Mouse (Mus musculus) macrophage (primary cell): ENCODE data around the gene Mecom. TPM values are rescaled to one million over a fixed set of nuclear protein-coding genes. Genes with fewer than 3 reads are reported as not detected.
"Not testable (repeated sequence)": the region's sequence is repeated elsewhere in the genome, so short reads cannot be mapped to it uniquely, and the experiment has no call there.

Source experiments
- H3K27ac ChIP-seq: fragments of 350-480 bp; formaldehyde crosslinking; 2 replicates; pipeline ENCODE4 v1.9.0; 2021
- H3K36me3 ChIP-seq: fragments of 350-480 bp; formaldehyde crosslinking; 2 replicates; pipeline ENCODE4 v1.9.0; 2021; ENCODE audit errors: inconsistent target
- H3K4me3 ChIP-seq: fragments of 350-480 bp; formaldehyde crosslinking; 2 replicates; pipeline ENCODE4 v1.9.0; 2021; ENCODE audit errors: inconsistent target
- H3K79me2 ChIP-seq: fragments of 350-480 bp; formaldehyde crosslinking; 2 replicates; pipeline ENCODE4 v1.9.0; 2021; ENCODE audit errors: inconsistent target
- WGBS: methylation state at CpG from one replicate; pipeline ENCODE4 v1.1.7; 2026; ENCODE audit warnings: inconsistent platforms; ENCODE audit not compliant: missing documents; 5-methylcytosine and 5-hydroxymethylcytosine counted together
- polyA plus RNA-seq: library from polyadenylated mRNA; stranded (reverse); fragments of 250-400 nt; gene quantifications from 3 replicates; pipeline ENCODE4 v1.2.4, GENCODE M21; 2018; ENCODE audit warnings: inconsistent platforms

The Mecom gene
- polyA plus RNA-seq, 1 experiment from 2014 or later = not detected

DNA sequence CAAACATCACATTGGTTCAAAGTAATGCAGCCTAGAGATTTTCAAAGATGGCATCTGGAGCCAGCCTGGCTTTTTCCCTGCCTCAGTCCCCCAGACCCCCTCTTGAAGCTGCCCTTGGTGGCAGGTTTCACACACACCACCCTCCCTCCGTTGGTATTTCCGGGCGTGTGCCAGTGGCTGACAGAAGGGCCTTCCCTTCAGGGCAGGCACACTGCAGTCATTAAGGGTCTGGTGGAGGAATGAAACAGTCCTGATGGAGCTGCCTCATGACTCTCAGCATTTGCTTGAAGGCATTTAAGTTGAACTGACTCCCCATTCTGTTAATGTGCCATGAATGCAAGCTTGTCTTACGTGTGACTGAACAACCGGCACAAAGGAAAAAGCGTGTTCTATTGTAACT lies 94.8 kb downstream of the Mecom start:
- no peaks in the 10 kb centered on the region for H3K36me3 ChIP-seq

DNA sequence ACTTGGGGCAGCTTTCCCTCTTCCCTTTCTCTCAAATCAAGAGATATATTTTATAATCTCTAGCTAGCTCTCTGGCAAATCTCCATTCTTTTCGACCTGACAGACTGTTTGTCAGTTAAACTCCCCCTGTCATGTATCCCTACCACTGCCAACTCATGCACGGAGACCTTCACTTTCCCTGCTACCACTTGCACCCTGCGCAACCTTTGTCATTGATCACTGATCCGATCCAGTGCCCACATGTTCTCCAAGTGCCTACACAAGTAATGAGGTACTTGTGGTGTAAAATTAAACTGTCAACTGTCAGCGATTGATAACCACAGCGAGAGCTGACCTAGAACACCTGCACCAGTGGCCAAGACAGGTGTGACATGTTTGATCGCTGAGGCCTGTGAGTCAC lies 95.3 kb downstream of the Mecom start:
- Histone ChIP-seq H3K79me2 (no peaks in the 10 kb centered on the region), H3K36me3 (no peaks in the 10 kb centered on the region), H3K4me3 (no peak overlapping the region), H3K27ac (no peak overlapping the region)
- 85% methylated on average over 7 of the region's 7 CpGs for WGBS

More for the DNA sequence above, 94.8 kb downstream of the Mecom start:
- Histone ChIP-seq H3K27ac (no peak overlapping the region), H3K4me3 (no peak overlapping the region), H3K79me2 (no peaks in the 10 kb centered on the region)
- WGBS = 93% methylated on average over 6 of the region's 6 CpGs

DNA sequence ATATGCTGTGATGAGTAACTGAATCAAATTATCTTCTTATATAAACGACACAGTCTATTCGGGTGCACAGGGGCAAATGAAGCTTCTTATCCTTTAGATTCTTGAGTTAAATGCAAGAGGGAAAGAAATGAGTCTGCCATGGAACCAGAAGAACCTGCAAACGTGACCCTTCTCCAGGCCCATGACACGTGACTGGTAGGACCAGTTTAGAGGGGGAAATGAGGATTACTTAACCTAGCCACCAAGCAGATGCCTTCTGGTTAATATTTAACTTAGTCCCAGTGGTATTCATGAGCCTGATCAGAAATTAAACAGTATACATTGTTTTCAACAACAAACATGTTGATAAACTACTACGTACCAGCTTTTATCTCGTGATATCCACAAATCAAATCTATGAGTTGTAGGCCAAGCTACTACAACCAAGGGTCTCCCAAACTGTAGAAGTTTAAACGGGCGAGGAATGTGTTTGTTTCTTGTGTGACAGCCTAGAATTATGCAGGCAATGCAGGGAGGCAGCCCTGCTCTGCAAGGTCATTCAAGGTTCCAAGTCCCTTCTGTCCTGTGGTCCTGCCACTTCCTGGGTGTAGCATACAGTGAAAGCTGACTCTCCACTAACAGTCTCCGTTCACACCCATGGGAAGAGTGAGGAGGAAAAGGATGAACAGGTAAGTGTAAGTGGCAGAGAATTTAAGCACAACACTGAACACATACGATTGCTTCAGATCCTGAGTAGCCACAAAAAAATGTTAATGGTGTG lies 97.4 kb downstream of the Mecom start:
- H3K27ac ChIP-seq = no peak overlapping the region
- H3K36me3 ChIP-seq = no peaks in the 10 kb centered on the region
- WGBS = 86% methylated on average over 10 of the region's 10 CpGs
- no peaks in the 10 kb centered on the region for H3K79me2 ChIP-seq
- no peak overlapping the region for H3K4me3 ChIP-seq

DNA sequence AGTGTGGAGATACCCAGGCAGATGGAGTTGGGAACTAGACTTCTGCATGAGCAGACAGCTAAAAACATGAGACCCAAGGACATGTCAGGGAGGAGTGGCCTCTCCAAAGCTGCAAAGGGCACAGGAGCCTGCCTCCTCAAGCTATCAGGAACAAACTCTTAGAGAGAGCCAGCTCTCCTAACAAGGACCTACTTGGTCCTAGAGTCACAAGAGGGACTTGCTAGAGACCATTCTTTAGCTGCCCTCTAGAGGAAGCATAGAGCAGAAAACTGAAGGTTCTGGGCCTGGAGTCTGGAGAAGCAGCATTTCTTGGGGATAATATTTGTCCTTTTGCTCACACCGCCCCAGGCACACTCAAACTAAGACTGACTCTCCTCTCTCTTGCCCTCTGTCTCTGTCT lies 99.2 kb downstream of the Mecom start:
- 60% methylated on average over 1 of the region's 1 CpGs for WGBS
- Histone ChIP-seq H3K79me2 (no peaks in the 10 kb centered on the region), H3K27ac (no peak overlapping the region), H3K4me3 (no peak overlapping the region), H3K36me3 (no peaks in the 10 kb centered on the region)

DNA sequence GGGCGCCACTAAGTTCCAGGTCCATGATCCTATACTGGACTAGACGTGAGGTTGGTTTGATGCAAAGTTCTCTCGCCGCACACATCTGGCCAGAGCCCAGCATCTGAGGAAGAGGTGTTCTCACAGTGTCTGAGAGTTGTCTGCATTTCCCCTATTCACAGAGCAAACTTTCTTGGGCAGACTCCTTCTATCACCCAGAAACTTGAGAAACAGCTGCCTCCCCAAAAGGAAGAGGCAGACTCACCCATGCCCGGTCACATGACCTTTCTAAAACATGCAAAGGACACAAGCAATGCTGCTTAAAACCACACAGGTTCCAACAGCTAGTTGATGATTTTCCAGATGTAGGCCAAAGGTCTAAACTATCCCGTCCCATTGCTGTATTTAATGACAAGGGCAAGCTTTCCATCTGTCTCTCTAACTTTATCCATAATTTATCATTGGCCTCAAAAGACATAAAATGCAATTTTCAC lies 101.8 kb downstream of the Mecom start:
- Histone ChIP-seq H3K36me3 (no peaks in the 10 kb centered on the region), H3K27ac (no peak overlapping the region)
- WGBS = 85% methylated on average over 6 of the region's 6 CpGs

DNA sequence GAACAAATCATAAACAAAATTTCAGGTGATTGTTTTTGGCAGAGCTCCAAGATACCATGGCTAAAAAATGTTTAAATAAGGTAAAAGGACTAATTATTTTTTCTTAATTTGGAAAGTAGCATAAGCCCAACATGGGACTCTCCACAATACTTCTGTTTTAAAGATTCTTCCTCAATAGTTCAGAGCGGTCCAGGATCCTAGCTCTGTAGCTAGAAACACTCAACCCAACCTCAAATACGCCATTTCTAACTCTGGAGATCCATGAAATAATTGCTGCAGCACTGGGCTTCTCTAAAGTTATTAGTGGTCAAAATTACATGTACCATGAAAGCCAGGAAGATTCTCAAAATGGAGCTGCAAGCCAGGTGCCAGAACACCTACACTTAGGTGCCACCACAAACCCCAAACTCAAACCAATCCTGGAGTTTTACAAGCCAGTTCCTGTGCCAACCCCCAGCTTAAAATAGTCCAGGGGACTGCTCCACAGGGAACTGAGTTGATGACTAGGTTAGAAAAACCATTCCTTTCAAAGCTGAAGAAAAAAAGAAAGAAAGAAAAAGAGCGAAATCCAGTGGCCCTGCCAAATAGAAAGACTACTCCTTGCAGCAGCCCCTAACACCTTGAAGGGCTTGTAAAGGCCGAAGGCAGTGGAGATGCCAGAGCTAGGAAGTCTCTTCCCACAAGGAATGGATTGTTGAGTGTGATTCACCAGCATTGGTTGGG lies 102.4 kb downstream of the Mecom start:
- Histone ChIP-seq H3K4me3 (no peak overlapping the region), H3K27ac (no peak overlapping the region), H3K36me3 (no peaks in the 10 kb centered on the region), H3K79me2 (no peaks in the 10 kb centered on the region)
- WGBS = 94% methylated on average over 4 of the region's 4 CpGs

More for the DNA sequence above, 101.8 kb downstream of the Mecom start:
- H3K4me3 ChIP-seq = no peak overlapping the region
- no peaks in the 10 kb centered on the region for H3K79me2 ChIP-seq

DNA sequence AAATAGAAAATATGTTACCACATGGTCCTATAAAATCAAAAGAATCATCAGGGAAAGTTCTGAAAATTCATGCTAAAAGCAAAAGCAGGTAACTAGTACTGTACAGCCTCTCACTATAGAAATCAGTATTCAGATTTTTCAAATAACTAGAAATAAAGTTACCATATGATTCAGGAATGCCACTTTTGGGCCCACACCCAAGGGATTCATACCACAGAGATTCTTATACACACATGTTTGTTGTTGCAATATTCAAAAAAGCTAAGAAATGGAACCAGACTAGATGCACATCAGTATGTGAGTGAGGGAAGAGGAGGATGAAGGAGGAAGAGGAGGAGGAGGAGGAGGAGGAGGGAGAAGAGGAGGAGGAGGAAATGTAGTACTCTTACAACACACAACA lies 106.2 kb downstream of the Mecom start:
- no peaks in the 10 kb centered on the region for H3K79me2 ChIP-seq
- H3K36me3 ChIP-seq = no peaks in the 10 kb centered on the region
- no peak overlapping the region for H3K4me3 ChIP-seq
- H3K27ac ChIP-seq = no peak overlapping the region

DNA sequence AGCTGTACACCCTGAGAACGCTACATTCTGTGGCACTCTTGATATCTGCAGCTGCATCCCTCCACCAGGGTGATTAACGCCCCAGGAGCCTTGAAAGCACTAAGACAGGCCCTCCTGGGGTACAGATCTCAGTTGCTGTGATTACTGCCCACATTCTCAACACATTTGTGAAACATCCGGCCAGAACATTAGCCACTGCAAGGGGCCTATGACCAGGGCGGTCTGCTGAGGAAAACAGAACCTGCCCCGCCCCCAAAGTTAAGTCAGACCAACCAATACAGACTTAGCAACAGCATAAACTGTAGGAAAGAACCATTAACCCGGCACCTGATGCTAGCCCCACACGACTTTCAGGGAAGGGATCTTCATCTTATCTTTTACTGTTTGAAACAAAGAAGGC lies 109.8 kb downstream of the Mecom start:
- Histone ChIP-seq H3K36me3 (no peaks in the 10 kb centered on the region), H3K79me2 (no peaks in the 10 kb centered on the region), H3K4me3 (no peak overlapping the region), H3K27ac (no peak overlapping the region)
- 87% methylated on average over 7 of the region's 7 CpGs for WGBS

DNA sequence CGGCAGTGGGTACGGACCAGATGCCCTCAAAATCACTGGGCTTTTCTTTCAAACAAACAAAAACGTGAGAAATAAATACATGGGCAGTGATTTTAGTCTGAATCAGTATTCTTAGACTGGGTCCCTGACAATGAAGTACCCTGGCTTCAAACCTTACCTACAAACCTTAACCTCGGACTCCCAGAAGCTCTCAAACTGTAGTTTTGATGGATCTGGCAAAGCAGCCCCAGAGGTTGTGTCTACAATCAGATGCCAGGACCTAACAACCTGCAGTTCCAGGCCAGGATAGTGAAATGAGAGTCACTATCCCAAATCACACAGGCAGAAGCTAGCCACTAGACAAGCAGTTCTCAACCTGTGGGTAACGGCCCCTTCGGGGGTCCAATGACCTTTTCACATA lies 111.2 kb downstream of the Mecom start:
- Histone ChIP-seq H3K79me2 (no peaks in the 10 kb centered on the region), H3K4me3 (no peak overlapping the region), H3K27ac (no peak overlapping the region), H3K36me3 (no peaks in the 10 kb centered on the region)
- 91% methylated on average over 6 of the region's 6 CpGs for WGBS

DNA sequence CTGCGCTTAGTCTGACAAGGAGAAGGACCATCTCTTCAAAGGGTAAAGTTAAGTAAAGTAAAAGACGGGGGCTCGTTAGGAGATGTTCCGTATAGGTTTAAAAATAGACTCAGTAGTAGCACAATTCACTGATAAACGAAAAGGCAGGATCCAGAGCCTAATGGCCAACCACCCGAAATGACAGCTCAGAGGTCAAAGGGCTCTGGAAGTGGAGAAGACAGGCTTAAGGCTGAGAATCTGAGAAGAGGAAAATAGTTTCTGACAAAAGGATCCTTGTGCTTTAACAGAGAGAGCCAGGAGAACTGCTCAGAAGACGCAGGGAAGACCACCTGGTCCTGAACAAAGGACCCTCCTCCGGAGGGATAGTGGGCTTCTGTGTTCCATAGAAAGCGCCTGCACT lies 111.7 kb downstream of the Mecom start:
- Histone ChIP-seq H3K27ac (no peak overlapping the region), H3K36me3 (no peaks in the 10 kb centered on the region), H3K79me2 (no peaks in the 10 kb centered on the region), H3K4me3 (no peak overlapping the region)
- 93% methylated on average over 9 of the region's 9 CpGs for WGBS

DNA sequence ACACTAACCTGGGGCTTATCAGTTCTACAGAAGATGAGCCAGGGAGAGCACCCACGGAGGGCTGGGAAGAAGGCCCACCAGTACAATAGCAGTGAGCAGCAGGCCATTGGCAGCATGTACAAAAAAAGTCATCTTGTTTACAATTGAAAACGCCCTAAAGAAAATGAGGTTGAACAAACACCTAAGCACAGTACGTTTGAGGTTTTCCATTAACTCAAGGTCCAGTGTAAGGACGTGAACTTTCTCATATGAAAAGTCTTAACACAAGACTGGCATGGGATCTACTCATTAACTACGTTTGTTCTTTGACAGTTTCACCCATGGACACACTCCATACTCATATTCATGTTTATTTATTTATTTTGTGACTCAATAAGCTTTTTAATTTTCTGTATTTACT lies 118.9 kb downstream of the Mecom start:
- Histone ChIP-seq H3K27ac (no peak overlapping the region), H3K4me3 (no peak overlapping the region), H3K36me3 (no peaks in the 10 kb centered on the region), H3K79me2 (no peaks in the 10 kb centered on the region)
- 85% methylated on average over 5 of the region's 5 CpGs for WGBS

DNA sequence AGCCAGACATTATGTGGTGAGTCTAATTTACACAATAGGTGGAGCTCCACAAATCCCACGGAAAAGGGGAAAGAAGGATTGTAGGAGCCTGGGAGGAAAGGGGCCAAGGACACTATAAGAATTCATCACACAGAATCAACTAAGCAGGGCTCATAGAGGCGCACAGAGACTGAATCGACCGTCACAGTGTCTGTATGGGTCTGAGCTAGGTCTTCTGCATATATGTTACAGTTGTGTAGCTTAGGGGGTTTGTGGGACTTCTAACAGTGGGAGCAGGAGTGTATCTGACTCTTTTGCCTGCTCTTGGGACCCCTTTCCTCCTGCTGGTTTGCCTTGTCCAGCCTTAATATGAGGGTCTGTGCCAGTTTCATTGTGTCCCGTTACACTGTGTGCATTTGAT lies 123.8 kb downstream of the Mecom start:
- WGBS = 92% methylated on average over 5 of the region's 5 CpGs
- H3K36me3 ChIP-seq = no peaks in the 10 kb centered on the region
- no peaks in the 10 kb centered on the region for H3K79me2 ChIP-seq
- H3K4me3 ChIP-seq = no peak overlapping the region
- no peak overlapping the region for H3K27ac ChIP-seq

DNA sequence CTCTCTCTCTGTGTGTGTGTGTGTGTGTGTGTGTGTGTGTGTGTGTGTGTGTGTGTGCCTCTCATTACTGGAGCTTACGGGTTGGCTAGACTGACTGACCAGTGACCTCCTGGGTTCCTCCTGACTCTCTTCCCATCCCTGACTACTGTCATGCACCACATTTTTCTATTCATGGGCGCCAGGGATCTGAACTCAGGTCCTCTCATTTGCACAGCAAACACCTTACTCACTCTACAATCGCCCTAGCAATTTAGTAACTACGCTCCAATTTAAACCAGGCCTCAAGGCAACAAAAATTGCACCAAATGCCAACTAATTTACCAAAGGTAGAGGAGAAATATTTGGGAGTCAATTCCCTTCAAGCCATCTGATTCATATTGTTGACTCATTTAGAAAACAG lies 125.9 kb downstream of the Mecom start:
- not testable (repeated sequence) for H3K79me2 ChIP-seq, H3K27ac ChIP-seq, H3K36me3 ChIP-seq, H3K4me3 ChIP-seq
- 94% methylated on average over 3 of the region's 4 CpGs for WGBS

DNA sequence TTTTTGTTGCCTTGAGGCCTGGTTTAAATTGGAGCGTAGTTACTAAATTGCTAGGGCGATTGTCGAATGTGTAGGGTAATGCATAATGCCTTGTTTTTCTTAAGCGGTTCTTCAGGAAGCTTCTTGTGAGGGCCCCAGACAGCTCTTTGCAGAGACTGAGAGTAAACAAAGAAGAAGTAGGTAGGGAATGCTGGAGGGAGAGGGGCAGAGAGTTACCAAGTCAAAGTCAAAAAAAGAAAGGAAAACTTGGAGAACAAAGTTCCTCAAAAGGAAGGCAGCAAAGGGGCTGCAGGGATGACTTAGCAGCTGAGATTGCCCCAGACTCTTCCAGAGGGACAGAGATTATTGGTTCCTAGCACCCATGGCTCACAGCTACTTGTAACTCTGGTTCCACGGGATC lies 126.9 kb downstream of the Mecom start:
- no peak overlapping the region for H3K27ac ChIP-seq
- no peak overlapping the region for H3K4me3 ChIP-seq
- WGBS = 100% methylated on average over 4 of the region's 5 CpGs
- no peaks in the 10 kb centered on the region for H3K79me2 ChIP-seq
- no peaks in the 10 kb centered on the region for H3K36me3 ChIP-seq

DNA sequence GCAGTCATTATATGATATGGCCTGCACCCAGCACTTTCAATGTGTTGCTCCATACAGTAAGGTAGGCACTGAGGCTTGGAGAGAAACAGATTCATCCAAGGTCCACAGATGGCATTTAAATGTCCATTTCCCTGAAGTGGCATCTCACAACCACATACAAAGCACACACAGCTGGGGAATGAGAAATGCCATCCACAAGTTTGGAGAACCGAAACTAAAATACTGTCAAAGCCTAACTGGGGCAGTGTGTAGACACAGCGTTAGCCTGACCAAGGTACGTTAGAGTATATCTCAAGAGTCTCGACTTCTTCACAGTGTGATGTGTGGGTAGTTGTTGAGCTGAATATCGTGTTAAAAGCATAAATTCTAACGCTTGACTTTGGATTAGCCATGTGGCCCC lies 133.6 kb downstream of the Mecom start:
- Histone ChIP-seq H3K4me3 (no peak overlapping the region), H3K27ac (no peak overlapping the region), H3K79me2 (no peaks in the 10 kb centered on the region), H3K36me3 (no peaks in the 10 kb centered on the region)
- 36% methylated on average over 6 of the region's 6 CpGs for WGBS
